Mouse (Mus musculus) NIH3T3 (cell line): ENCODE results near the gene Runx1.

Experiments used
- DNase-seq: peaks from one replicate; pipeline ENCODE4 v3.0.0-alpha.2; 2012; ENCODE audit warnings: low read depth

Runx1 gene

GRCm38 (mm10) chr16:92697737-92698611 lies 128.0 kb downstream of the Runx1 start:
- DNase-seq = peak; percentile 75

GRCm38 (mm10) chr16:92697227-92697736 lies 128.7 kb downstream of the Runx1 start:
- DNase-seq = peak; percentile 92

GRCm38 (mm10) chr16:92696411-92697015 lies 129.4 kb downstream of the Runx1 start:
- DNase-seq = peak; percentile 70

- no peak for DNase-seq
Observed at GRCm38 (mm10) chr16:92695981-92696380, 130.0 kb downstream of the Runx1 start.

- DNase-seq = peak; percentile 63
Observed at GRCm38 (mm10) chr16:92695200-92695921, 130.6 kb downstream of the Runx1 start.

- DNase-seq = peak; percentile 54
Observed at GRCm38 (mm10) chr16:92694496-92695106, 131.3 kb downstream of the Runx1 start.

GRCm38 (mm10) chr16:92690759-92691158 lies 135.2 kb downstream of the Runx1 start:
- DNase-seq = no peak

GRCm38 (mm10) chr16:92688941-92689340 lies 137.0 kb downstream of the Runx1 start:
- no peak for DNase-seq

- DNase-seq = no peak
Observed at GRCm38 (mm10) chr16:92686978-92687377, 139.0 kb downstream of the Runx1 start.

GRCm38 (mm10) chr16:92685766-92686315 lies 140.1 kb downstream of the Runx1 start:
- DNase-seq = no peak

- DNase-seq = no peak
Observed at GRCm38 (mm10) chr16:92684423-92685211, 141.3 kb downstream of the Runx1 start.

- peak; percentile 31 for DNase-seq
Observed at GRCm38 (mm10) chr16:92676630-92677029, 149.3 kb downstream of the Runx1 start.

- no peak for DNase-seq
Observed at GRCm38 (mm10) chr16:92675677-92676076, 150.3 kb downstream of the Runx1 start.

- no peak for DNase-seq
Observed at GRCm38 (mm10) chr16:92674916-92675450, 151.0 kb downstream of the Runx1 start.

- peak; percentile 38 for DNase-seq
Observed at GRCm38 (mm10) chr16:92674121-92674816, 151.7 kb downstream of the Runx1 start.

- DNase-seq = no peak
Observed at GRCm38 (mm10) chr16:92668807-92669206, 157.1 kb downstream of the Runx1 start.

- DNase-seq = no peak
Observed at GRCm38 (mm10) chr16:92661757-92662156, 164.2 kb downstream of the Runx1 start.

GRCm38 (mm10) chr16:92656750-92657149 lies 169.2 kb downstream of the Runx1 start:
- no peak for DNase-seq

- DNase-seq = peak; percentile 77
Observed at GRCm38 (mm10) chr16:92654294-92654950, 171.5 kb downstream of the Runx1 start.
